Mouse (Mus musculus) skeletal muscle tissue, postnatal 0 days (tissue): ENCODE results near the gene Wdr20rt. TPM values are rescaled to one million over a fixed set of nuclear protein-coding genes. Genes with fewer than 3 reads are reported as not detected.

Experiments used
- polyA plus RNA-seq: library from polyadenylated mRNA; unstranded; fragments of >200 nt; fragmentation: Nextera tagmentation; extraction: Ambion mirVana; gene quantifications from 2 replicates; pipeline ENCODE4 v1.2.1, GENCODE M21; 2015

The Wdr20rt gene
- not detected in 2 replicates for polyA plus RNA-seq

DNA sequence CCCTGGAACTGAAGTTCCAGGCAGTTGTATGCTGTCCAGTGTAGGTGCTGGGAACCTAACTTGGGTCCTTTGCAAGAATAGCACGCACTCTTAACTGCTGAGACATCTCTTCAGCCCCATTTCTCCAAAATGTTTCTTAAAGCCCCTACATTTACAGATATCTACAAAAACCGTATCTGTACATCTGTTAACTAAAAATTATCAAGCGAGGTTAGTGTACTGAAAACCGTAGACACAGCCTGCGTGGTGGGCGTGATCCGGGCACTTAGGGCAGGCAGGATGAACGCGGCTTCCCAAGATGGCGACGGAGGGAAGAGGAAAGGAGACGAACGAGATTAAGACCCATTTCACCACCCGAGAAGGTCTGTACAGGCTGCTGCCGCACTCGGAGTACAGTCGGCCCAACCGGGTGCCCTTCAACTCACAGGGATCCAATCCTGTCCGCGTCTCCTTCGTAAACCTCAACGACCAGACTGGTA lies at the start of gene Wdr20rt:
Gene Wdr20rt, plus strand, starts transcription at position 51 of the 479 bp plus-strand sequence.

Other genes with a start within 250 kb of the Wdr20rt start
- 20.7 and 23.1 TPM in 2 replicates for gene Prpf39, start 189.2 kb upstream of the Wdr20rt start, polyA plus RNA-seq
- 540 and 597 TPM in 2 replicates for gene Fkbp3, start 151.5 kb upstream of the Wdr20rt start, polyA plus RNA-seq
- 3.2 and 3.4 TPM in 2 replicates for gene Fancm, start 149.9 kb upstream of the Wdr20rt start, polyA plus RNA-seq
- gene Mis18bp1, start 52.9 kb upstream of the Wdr20rt start, polyA plus RNA-seq = 11.8 and 12.3 TPM in 2 replicates